Mouse (Mus musculus): ENCODE data around the gene Acsl6. TPM values are rescaled to one million over a fixed set of nuclear protein-coding genes. Genes with fewer than 3 reads are reported as not detected.

Gene Acsl6
- total RNA-seq, 1 experiment: 3.7 TPM

DNA sequence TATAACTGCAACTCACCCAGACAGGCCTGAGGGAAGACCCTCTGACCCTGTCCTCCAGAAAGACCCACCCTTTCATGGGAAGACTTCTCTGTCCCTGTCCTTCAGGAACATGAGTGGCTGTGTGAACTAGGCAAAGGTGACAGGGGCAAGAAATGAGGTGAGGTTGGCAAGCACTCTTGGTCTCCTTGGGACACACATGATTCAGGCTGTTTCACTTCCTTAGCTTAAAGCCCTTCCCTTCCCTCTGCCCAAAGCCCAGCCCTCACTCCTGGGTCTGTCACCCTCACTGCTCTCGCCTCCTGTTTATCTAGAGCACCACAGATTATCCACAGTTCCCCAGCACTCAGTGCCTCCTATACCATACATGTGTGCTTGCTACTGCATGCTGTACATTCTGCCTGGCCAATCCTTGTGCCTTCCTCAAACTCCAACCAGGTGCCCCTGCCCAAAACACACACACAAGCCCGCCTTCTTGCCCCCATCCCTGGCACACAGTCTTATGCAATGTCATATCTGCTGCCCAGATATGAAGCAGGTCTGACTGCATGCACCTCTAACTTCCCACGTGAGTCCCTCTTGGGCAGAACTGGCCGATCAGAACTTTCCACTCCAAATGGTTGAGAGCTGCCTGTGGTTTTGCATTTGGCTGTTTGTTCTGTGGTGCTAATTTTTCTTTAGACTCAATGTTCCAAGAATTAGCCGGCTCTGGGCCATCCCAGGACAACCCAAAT is 18.4 kb downstream of the Acsl6 start:
- TF ChIP-seq MAFK (IDR thresholded peaks at IDR 0.05; ENCODE audit: insufficient read depth, low read depth, low read length) (no peak), HCFC1 (IDR thresholded peaks at IDR 0.05; ENCODE audit: borderline replicate concordance, insufficient read depth, low read length) (no peak), ZC3H11A (IDR thresholded peaks at IDR 0.05; ENCODE audit: borderline replicate concordance, low read depth, low read length) (no peak), CHD2 (IDR thresholded peaks at IDR 0.05; ENCODE audit: low read depth, low read length) (no peak), ZNF384 (IDR thresholded peaks at IDR 0.05; ENCODE audit: low read depth, low read length) (no peak)
- H3K4me1 ChIP-seq (ENCODE audit: control insufficient read depth in 2 of 2, insufficient read depth in 2 of 2, low read length in 2 of 2, poor library complexity in 1 of 2): no peaks in the 10 kb centered on the region
- DNase-seq (ENCODE audit: low read depth, low spot score): no peak
- H3K4me3 ChIP-seq (ENCODE audit: insufficient read depth in 1 of 2, low read depth in 1 of 2, low read length in 2 of 2, poor library complexity in 1 of 2, severe bottlenecking in 1 of 2): no peak overlapping the region
- in situ Hi-C loops (cut with MboI; ENCODE audit: low sequenced_read_pairs in 2 of 2, unreplicated experiment in 2 of 2): no loop called here
- H3K9me3 ChIP-seq (ENCODE audit: control insufficient read depth, insufficient read depth, low read depth, low read length): no peaks in the 10 kb centered on the region
- H3K9ac ChIP-seq (ENCODE audit: insufficient read depth, low read depth, low read length, poor library complexity, severe bottlenecking): no peak overlapping the region
- peaks cover 3% of the 10 kb centered on the region; the same call in 1 of the 2 replicates for H3K36me3 ChIP-seq (ENCODE audit: control insufficient read depth, insufficient read depth, low read length, poor library complexity, severe bottlenecking)
- H3K27ac ChIP-seq (ENCODE audit: insufficient read depth, low read depth, low read length, poor library complexity, severe bottlenecking): no peak overlapping the region

DNA sequence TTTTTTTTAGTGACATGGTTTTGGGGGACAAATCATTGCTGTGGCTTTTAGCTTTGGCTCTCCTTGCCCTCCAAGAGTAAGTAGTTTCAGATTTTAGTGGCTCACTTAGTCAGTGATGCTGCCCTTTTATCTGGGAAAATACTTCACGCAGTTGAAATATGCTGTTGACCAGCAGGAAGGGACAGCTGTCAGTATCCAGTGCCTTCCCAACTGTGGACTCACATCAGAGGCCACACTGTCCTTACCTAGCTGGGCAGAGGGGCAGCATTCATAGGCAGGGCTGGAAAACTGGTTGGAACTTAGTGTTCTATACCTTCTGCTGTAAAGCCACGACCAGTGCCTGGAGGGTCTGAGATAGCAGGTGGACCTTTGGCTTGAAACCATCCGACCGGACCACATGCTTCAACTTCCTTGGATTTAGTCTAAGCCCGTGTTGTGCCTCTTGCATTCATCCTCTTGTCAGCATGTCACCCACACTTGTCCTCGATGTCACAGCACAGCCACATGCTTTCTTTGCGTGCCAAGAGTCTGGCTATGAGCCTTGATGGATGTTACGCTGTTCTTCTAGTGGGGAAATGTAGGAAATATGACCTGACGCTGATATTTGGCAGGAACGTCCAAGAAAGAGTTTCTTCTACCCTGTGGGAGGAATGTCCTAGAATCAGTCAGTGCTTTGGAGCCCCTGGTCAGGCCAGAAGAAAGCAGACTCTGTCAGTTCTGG is 28.0 kb downstream of the Acsl6 start:
- H3K9me3 ChIP-seq (ENCODE audit: control insufficient read depth, insufficient read depth, low read depth, low read length): no peaks in the 10 kb centered on the region
- no peak overlapping the region for H3K9ac ChIP-seq (ENCODE audit: insufficient read depth, low read depth, low read length, poor library complexity, severe bottlenecking)
- TF ChIP-seq ZNF384 (IDR thresholded peaks at IDR 0.05; ENCODE audit: low read depth, low read length) (no peak), CHD2 (IDR thresholded peaks at IDR 0.05; ENCODE audit: low read depth, low read length) (no peak), HCFC1 (IDR thresholded peaks at IDR 0.05; ENCODE audit: borderline replicate concordance, insufficient read depth, low read length) (no peak), MAFK (IDR thresholded peaks at IDR 0.05; ENCODE audit: insufficient read depth, low read depth, low read length) (no peak), ZC3H11A (IDR thresholded peaks at IDR 0.05; ENCODE audit: borderline replicate concordance, low read depth, low read length) (no peak)
- H3K4me3 ChIP-seq (ENCODE audit: insufficient read depth in 1 of 2, low read depth in 1 of 2, low read length in 2 of 2, poor library complexity in 1 of 2, severe bottlenecking in 1 of 2): no peak overlapping the region
- no peaks in the 10 kb centered on the region for H3K4me1 ChIP-seq (ENCODE audit: control insufficient read depth in 2 of 2, insufficient read depth in 2 of 2, low read length in 2 of 2, poor library complexity in 1 of 2)
- in situ Hi-C loops (cut with MboI; ENCODE audit: low sequenced_read_pairs in 2 of 2, unreplicated experiment in 2 of 2): no loop called here
- H3K27ac ChIP-seq (ENCODE audit: insufficient read depth, low read depth, low read length, poor library complexity, severe bottlenecking): no peak overlapping the region
- no peak for DNase-seq (ENCODE audit: low read depth, low spot score)
- no peaks in the 10 kb centered on the region for H3K36me3 ChIP-seq (ENCODE audit: control insufficient read depth, insufficient read depth, low read length, poor library complexity, severe bottlenecking)

DNA sequence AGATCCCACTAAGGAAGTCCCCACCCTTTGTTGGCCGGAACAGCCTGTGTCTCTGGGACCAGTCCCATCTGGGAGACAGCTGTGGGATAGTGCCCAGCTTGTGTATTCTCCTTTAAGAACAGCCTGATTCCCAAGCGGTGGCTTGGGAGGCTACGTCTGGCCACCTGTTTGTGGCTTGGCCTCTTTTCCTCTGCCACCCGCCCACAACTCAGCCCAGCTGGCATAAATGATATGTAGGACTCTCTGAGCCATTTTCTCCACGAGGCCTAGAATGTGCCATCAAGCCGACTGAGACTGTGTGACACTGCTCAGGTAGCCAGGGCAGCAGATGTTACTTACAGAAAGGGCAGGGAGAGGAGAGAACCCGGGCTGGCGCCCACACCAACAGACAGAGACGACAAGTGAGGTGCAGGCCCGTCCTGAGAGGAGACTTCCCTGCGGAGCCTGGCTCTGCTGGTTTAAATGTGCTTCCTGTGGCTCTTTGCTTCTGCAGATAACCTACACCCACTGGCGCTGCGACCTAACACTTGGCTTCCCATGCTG is 32.6 kb downstream of the Acsl6 start:
- no peak overlapping the region for H3K9ac ChIP-seq (ENCODE audit: insufficient read depth, low read depth, low read length, poor library complexity, severe bottlenecking)
- in situ Hi-C loops (cut with MboI; ENCODE audit: low sequenced_read_pairs in 2 of 2, unreplicated experiment in 2 of 2): no loop called here
- no peak for DNase-seq (ENCODE audit: low read depth, low spot score)
- no peak overlapping the region for H3K27ac ChIP-seq (ENCODE audit: insufficient read depth, low read depth, low read length, poor library complexity, severe bottlenecking)
- no peaks in the 10 kb centered on the region for H3K36me3 ChIP-seq (ENCODE audit: control insufficient read depth, insufficient read depth, low read length, poor library complexity, severe bottlenecking)
- no peaks in the 10 kb centered on the region for H3K4me1 ChIP-seq (ENCODE audit: control insufficient read depth in 2 of 2, insufficient read depth in 2 of 2, low read length in 2 of 2, poor library complexity in 1 of 2)
- TF ChIP-seq HCFC1 (IDR thresholded peaks at IDR 0.05; ENCODE audit: borderline replicate concordance, insufficient read depth, low read length) (no peak), ZNF384 (IDR thresholded peaks at IDR 0.05; ENCODE audit: low read depth, low read length) (no peak), MAFK (IDR thresholded peaks at IDR 0.05; ENCODE audit: insufficient read depth, low read depth, low read length) (no peak), CHD2 (IDR thresholded peaks at IDR 0.05; ENCODE audit: low read depth, low read length) (no peak), ZC3H11A (IDR thresholded peaks at IDR 0.05; ENCODE audit: borderline replicate concordance, low read depth, low read length) (no peak)
- H3K9me3 ChIP-seq (ENCODE audit: control insufficient read depth, insufficient read depth, low read depth, low read length): no peaks in the 10 kb centered on the region
- no peak overlapping the region for H3K4me3 ChIP-seq (ENCODE audit: insufficient read depth in 1 of 2, low read depth in 1 of 2, low read length in 2 of 2, poor library complexity in 1 of 2, severe bottlenecking in 1 of 2)

DNA sequence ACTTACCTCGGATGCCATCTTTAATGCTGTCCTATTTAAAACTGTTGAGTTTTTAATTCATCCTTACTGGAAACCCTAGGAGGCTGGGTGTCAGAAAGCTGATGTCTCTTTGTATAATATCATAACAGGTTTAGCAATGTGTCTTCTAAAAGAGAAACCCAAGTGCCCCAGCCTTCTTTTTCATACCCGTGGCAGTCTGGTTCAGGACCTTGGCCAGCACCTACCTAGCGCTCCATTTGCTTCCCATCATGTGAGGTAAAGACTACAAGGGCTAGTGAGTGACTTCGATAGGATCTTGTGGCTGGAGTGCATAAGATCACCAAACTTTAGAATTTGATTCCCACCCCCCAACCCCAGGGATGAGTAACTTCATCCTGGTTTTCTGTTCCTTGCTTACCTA is 40.1 kb downstream of the Acsl6 start:
- Histone ChIP-seq H3K9me3 (ENCODE audit: control insufficient read depth, insufficient read depth, low read depth, low read length) (no peaks in the 10 kb centered on the region), H3K4me3 (ENCODE audit: insufficient read depth in 1 of 2, low read depth in 1 of 2, low read length in 2 of 2, poor library complexity in 1 of 2, severe bottlenecking in 1 of 2) (no peak overlapping the region), H3K9ac (ENCODE audit: insufficient read depth, low read depth, low read length, poor library complexity, severe bottlenecking) (no peak overlapping the region), H3K36me3 (ENCODE audit: control insufficient read depth, insufficient read depth, low read length, poor library complexity, severe bottlenecking) (no peaks in the 10 kb centered on the region), H3K4me1 (ENCODE audit: control insufficient read depth in 2 of 2, insufficient read depth in 2 of 2, low read length in 2 of 2, poor library complexity in 1 of 2) (no peaks in the 10 kb centered on the region), H3K27ac (ENCODE audit: insufficient read depth, low read depth, low read length, poor library complexity, severe bottlenecking) (no peak overlapping the region)
- peak; percentile 38 for DNase-seq (ENCODE audit: low read depth, low spot score)
- no peak for TF ChIP-seq MAFK (IDR thresholded peaks at IDR 0.05; ENCODE audit: insufficient read depth, low read depth, low read length)
- TF ChIP-seq ZNF384 (IDR thresholded peaks at IDR 0.05; ENCODE audit: low read depth, low read length): no peak
- no peak for TF ChIP-seq CHD2 (IDR thresholded peaks at IDR 0.05; ENCODE audit: low read depth, low read length)
- no peak for TF ChIP-seq ZC3H11A (IDR thresholded peaks at IDR 0.05; ENCODE audit: borderline replicate concordance, low read depth, low read length)
- no peak for TF ChIP-seq HCFC1 (IDR thresholded peaks at IDR 0.05; ENCODE audit: borderline replicate concordance, insufficient read depth, low read length)
- in situ Hi-C loops (cut with MboI; ENCODE audit: low sequenced_read_pairs in 2 of 2, unreplicated experiment in 2 of 2): no loop called here

Data from ES-E14 (cell line).